Mouse (Mus musculus) liver, adult 2 months (tissue): ENCODE measurements around the gene Sacs. TPM values are rescaled to one million over a fixed set of nuclear protein-coding genes. Genes with fewer than 3 reads are reported as not detected.
"Not testable (repeated sequence)": the region's sequence is repeated elsewhere in the genome, so short reads cannot be mapped to it uniquely, and the experiment has no call there.

Source experiments
- DNase-seq: peaks from one replicate; pipeline ENCODE4 v3.0.0-alpha.2; 2011; ENCODE audit warnings: low read depth, low spot score; ENCODE audit errors: extremely low read depth
- H3K27ac ChIP-seq: fragments of 200-500 bp; replicated peaks from 2 replicates; pipeline ENCODE4 v1.5.1; 2012; ENCODE audit warnings: low read depth, mild to moderate bottlenecking, control low read depth, inconsistent platforms, low read length; ENCODE audit not compliant: insufficient read depth
- H3K27me3 ChIP-seq: fragments of 200-500 bp; 2 replicates; pipeline ENCODE4 v1.6.1; 2012; ENCODE audit warnings: mild to moderate bottlenecking, moderate library complexity, low read length, inconsistent platforms; ENCODE audit not compliant: control insufficient read depth, insufficient read depth
- H3K36me3 ChIP-seq: fragments of 200-500 bp; 2 replicates; pipeline ENCODE4 v1.6.1; 2012; ENCODE audit warnings: low read length, inconsistent platforms; ENCODE audit not compliant: control insufficient read depth, insufficient read depth
- H3K4me1 ChIP-seq: fragments of 200-500 bp; 2 replicates; pipeline ENCODE4 v1.6.1; 2011; ENCODE audit warnings: low read length; ENCODE audit not compliant: control insufficient read depth, insufficient read depth
- H3K4me3 ChIP-seq: fragments of 200-500 bp; 2 replicates; pipeline ENCODE4 v1.5.1; 2011; ENCODE audit warnings: low read depth, mild to moderate bottlenecking, control low read depth, low read length, moderate library complexity; ENCODE audit not compliant: insufficient read depth
- H3K79me2 ChIP-seq: fragments of 200-500 bp; 2 replicates; pipeline ENCODE4 v1.6.1; 2012; ENCODE audit warnings: inconsistent platforms, mild to moderate bottlenecking, low read length, moderate library complexity; ENCODE audit not compliant: control insufficient read depth, insufficient read depth
- H3K9ac ChIP-seq: fragments of 200-500 bp; 2 replicates; pipeline ENCODE4 v1.6.1; 2012; ENCODE audit warnings: low read depth, mild to moderate bottlenecking, control low read depth, inconsistent platforms, low read length
- CTCF ChIP-seq: fragments of 200-500 bp; IDR thresholded peaks from 2 replicates; pipeline ENCODE4 v1.5.1; 2011; ENCODE audit warnings: low read depth, low read length, control low read depth
- POLR2A ChIP-seq: fragments of 200-500 bp; IDR thresholded peaks from 2 replicates; pipeline ENCODE4 v1.6.1; 2011; ENCODE audit warnings: low read length, control low read depth; ENCODE audit not compliant: insufficient read depth; ENCODE audit errors: extremely low read depth
- WGBS: fragments of 180-500 bp; shearing (Covaris S2); methylation state at CpG from one replicate; pipeline ENCODE4 v1.1.7; 2018; 5-methylcytosine and 5-hydroxymethylcytosine counted together
- polyA plus RNA-seq: library from polyadenylated mRNA; depleted of rRNA; stranded (reverse); fragments of >200 nt; gene quantifications from 2 replicates; pipeline ENCODE4 v1.2.3, GENCODE M21; 2012
- total RNA-seq: library from RNA; depleted of rRNA; stranded (reverse); fragments of >200 nt; gene quantifications from 2 replicates; pipeline ENCODE4 v1.2.3, GENCODE M21; 2014

Sacs gene
- total and polyA plus RNA-seq, 2 experiments, result 0.06 to 1.8 TPM

DNA sequence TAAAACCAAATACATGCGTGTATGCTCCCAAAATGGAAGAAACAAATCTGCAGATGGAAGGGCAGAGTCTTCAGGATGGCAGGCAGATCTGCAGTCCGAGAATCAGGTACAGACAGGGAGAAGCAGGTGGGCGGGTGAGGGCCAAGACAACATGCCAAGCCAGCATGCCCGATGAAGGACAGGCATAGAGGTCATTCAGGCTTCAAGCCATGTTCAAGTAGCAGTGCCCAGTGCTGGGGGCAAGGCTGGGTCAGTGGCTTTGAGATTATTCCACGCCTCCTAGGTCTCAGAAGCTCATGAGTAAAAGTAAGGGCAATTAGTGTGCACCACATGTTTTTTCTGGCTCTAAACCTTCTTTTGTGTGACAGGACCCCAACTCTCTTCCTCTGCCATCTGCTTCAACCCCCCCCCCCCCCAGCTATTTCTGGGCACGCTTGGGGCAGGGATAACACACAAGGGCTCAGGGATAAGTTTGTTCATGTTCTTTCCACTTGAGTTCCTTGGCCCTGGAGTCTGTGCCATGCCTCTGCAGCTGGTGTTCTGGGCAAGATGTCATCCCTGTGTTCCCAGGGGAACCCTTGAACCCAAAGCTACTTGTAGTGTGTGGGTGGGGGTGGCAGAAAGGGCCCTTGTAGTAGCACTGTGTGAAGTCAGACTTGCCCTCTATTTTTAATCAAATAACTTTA, 16.8 kb downstream of the Sacs start:
- Histone ChIP-seq H3K36me3 (no peaks in the 10 kb centered on the region), H3K9ac (no peak overlapping the region), H3K4me3 (no peak overlapping the region), H3K27me3 (no peaks in the 10 kb centered on the region), H3K79me2 (no peaks in the 10 kb centered on the region), H3K4me1 (no peaks in the 10 kb centered on the region), H3K27ac (no peak overlapping the region)
- 84% methylated on average over 6 of the region's 6 CpGs for WGBS
- TF ChIP-seq POLR2A (no peak), CTCF (no peak)
- no peak for DNase-seq

DNA sequence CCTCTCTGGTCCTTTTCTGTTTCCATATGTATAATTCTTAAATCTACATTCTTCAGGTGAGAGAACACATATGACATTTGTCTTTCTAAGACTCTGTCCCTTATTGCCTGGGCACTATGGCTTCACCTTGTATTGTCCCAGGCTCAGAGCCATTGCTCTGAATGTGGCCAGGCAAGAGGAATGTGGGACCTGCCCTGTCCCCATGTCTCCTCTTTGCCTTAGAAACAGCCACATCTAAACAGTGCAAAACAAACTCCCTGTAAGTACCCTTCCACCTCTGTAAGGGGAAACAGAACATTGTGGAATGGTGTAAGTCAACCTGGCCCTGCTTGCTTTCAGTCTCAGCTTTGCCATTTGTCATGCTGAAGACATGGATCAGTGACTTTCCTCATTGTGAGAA, 17.4 kb downstream of the Sacs start:
- Histone ChIP-seq H3K4me1 (no peaks in the 10 kb centered on the region), H3K9ac (no peak overlapping the region), H3K27ac (no peak overlapping the region), H3K36me3 (no peaks in the 10 kb centered on the region), H3K4me3 (no peak overlapping the region), H3K79me2 (no peaks in the 10 kb centered on the region), H3K27me3 (no peaks in the 10 kb centered on the region)
- no peak for DNase-seq
- TF ChIP-seq CTCF (no peak), POLR2A (no peak)

DNA sequence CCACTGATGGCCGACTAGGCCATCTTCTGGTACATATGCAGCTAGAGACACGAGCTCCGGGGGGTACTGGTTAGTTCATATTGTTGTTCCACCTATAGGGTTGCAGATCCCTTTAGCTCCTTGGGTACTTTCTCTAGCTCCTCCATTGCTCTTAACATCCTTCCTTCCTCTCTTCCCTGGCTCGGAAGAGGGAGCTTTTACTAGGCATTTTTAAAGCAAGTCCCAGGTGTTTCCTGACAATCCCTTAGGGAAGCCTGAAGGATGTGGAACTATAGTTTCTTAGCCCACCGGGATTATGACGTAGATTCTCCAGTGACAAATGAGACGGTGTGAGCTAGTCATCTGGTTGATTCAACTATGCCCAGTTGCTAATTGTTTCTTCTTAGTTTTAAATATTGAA, 19.2 kb downstream of the Sacs start:
- WGBS, result 83% methylated on average over 7 of the region's 7 CpGs
- H3K27me3 ChIP-seq, H3K27ac ChIP-seq, DNase-seq, H3K36me3 ChIP-seq, H3K79me2 ChIP-seq, H3K4me1 ChIP-seq, H3K4me3 ChIP-seq, H3K9ac ChIP-seq: not testable (repeated sequence)

GRCm38 (mm10) chr14:61160920-61161319, 22.7 kb downstream of the Sacs start:
- no peak overlapping the region for H3K9ac ChIP-seq
- no peak for DNase-seq

GRCm38 (mm10) chr14:61161367-61162334, 23.4 kb downstream of the Sacs start:
- no peak for TF ChIP-seq CTCF
- no peak for TF ChIP-seq POLR2A
- Histone ChIP-seq H3K4me1 (no peaks in the 10 kb centered on the region), H3K27ac (no peak overlapping the region), H3K9ac (no peak overlapping the region), H3K36me3 (no peaks in the 10 kb centered on the region), H3K4me3 (no peak overlapping the region), H3K79me2 (no peaks in the 10 kb centered on the region), H3K27me3 (no peaks in the 10 kb centered on the region)
- DNase-seq, result no peak
- WGBS, result 69% methylated on average over 10 of the region's 10 CpGs

More at GRCm38 (mm10) chr14:61160920-61161319, 22.7 kb downstream of the Sacs start:
- Histone ChIP-seq H3K27ac (no peak overlapping the region), H3K27me3 (no peaks in the 10 kb centered on the region), H3K36me3 (no peaks in the 10 kb centered on the region), H3K79me2 (no peaks in the 10 kb centered on the region), H3K4me3 (no peak overlapping the region), H3K4me1 (no peaks in the 10 kb centered on the region)
- TF ChIP-seq CTCF (no peak), POLR2A (no peak)
- WGBS, result 97% methylated on average over 1 of the region's 1 CpGs

DNA sequence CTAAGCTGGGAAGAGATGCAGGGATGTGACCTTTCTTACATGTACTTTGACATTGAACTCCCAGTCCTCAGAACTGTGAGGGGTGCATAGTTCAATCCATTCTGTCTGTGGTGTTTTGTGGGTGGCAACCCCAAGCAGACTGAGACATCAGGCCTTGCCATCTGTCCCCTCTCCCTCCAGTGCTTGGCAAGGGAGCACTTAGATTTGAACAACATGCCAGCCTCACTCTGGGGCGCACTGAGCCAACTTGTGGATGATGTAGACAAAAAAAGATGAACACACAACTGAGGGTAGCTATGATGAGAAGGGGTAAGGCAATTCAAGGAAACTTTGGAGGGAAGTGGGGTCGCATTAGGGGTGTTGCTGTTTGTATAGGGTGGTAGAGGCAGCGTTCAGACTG, 26.2 kb downstream of the Sacs start:
- TF ChIP-seq POLR2A, result no peak
- TF ChIP-seq CTCF, result no peak
- Histone ChIP-seq H3K36me3 (no peaks in the 10 kb centered on the region), H3K9ac (no peak overlapping the region), H3K79me2 (no peaks in the 10 kb centered on the region), H3K4me3 (no peak overlapping the region), H3K4me1 (no peaks in the 10 kb centered on the region), H3K27me3 (no peaks in the 10 kb centered on the region), H3K27ac (no peak overlapping the region)
- 81% methylated on average over 3 of the region's 3 CpGs for WGBS
- no peak for DNase-seq
